Mouse (Mus musculus): ENCODE results near the gene Ninj1. TPM values are rescaled to one million over a fixed set of nuclear protein-coding genes. Genes with fewer than 3 reads are reported as not detected.
A peak's percentile ranks its signal among the peaks of the same experiment; 100 is the strongest.

Ninj1 gene
- polyA plus RNA-seq, 1 experiment, result 87.5 TPM

DNA sequence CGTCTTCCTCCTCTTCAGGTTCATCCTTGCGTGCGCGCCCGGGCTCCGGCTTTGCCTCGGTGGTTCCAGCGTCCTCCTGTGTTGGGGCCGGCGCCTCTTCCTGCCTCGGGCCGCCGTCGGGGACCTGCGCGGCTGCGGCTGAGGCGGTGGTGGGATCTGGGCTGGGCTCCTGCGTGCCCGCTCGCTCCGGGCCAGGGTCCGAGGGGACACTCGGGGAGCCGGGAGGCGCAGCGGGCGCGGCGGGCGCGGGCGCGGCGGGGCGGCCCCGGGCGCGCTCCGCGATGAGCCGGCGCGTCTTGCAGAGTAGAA, 40.6 kb upstream of the Ninj1 start:
- 1% methylated on average over 44 of the region's 44 CpGs for WGBS
- DNase-seq, result peak in 1 of 2 experiments; percentile 61
- H3K4me1 ChIP-seq (ENCODE audit: control insufficient read depth, insufficient read depth, low read length), result peaks cover 35% of the 10 kb centered on the region
- TF ChIP-seq POLR2A (IDR thresholded peaks at IDR 0.05; ENCODE audit: borderline replicate concordance, insufficient read depth, low read length) (no peak), CTCF (IDR thresholded peaks at IDR 0.05; ENCODE audit: borderline replicate concordance, insufficient read depth, low read depth, low read length) (no peak)
- H3K4me3 ChIP-seq (replicated peaks; ENCODE audit: insufficient read depth, low read depth, low read length), result peak overlapping the region; percentile 97
- no peaks in the 10 kb centered on the region for H3K27me3 ChIP-seq (ENCODE audit: control insufficient read depth, insufficient read depth, low read length)
- H3K27ac ChIP-seq (ENCODE audit: insufficient read depth, low read length), result peak overlapping the region; percentile 60

- H3K4me1 ChIP-seq (ENCODE audit: control insufficient read depth, insufficient read depth, low read length), result peaks cover 30% of the 10 kb centered on the region
- under 1% methylated on average over 95 of the region's 98 CpGs for WGBS
Observed at GRCm38 (mm10) chr13:49147007-49147857, 40.1 kb upstream of the Ninj1 start.

GRCm38 (mm10) chr13:49147858-49148226, 39.4 kb upstream of the Ninj1 start, which contains the start of gene Wnk2:
TSS of gene Wnk2 (minus strand) at chr13:49148014.
- Histone ChIP-seq H3K4me3 (replicated peaks; ENCODE audit: insufficient read depth, low read depth, low read length) (peak within 1 kb of the TSS; percentile 97), H3K27ac (ENCODE audit: insufficient read depth, low read length) (peak within 1 kb of the TSS; percentile 60), H3K4me1 (ENCODE audit: control insufficient read depth, insufficient read depth, low read length) (peaks cover 24% of the 10 kb centered on the region), H3K27me3 (ENCODE audit: control insufficient read depth, insufficient read depth, low read length) (no peaks in the 10 kb centered on the region)
- peak; percentile 91 to 92 for DNase-seq
- WGBS, result under 1% methylated on average over 43 of the region's 43 CpGs
- peak; percentile 79 for TF ChIP-seq POLR2A (IDR thresholded peaks at IDR 0.05; ENCODE audit: borderline replicate concordance, insufficient read depth, low read length)
- TF ChIP-seq CTCF (IDR thresholded peaks at IDR 0.05; ENCODE audit: borderline replicate concordance, insufficient read depth, low read depth, low read length), result no peak

More at GRCm38 (mm10) chr13:49147007-49147857, 40.1 kb upstream of the Ninj1 start:
- peak; percentile 70 to 84 for DNase-seq
- TF ChIP-seq POLR2A (IDR thresholded peaks at IDR 0.05; ENCODE audit: borderline replicate concordance, insufficient read depth, low read length) (no peak), CTCF (IDR thresholded peaks at IDR 0.05; ENCODE audit: borderline replicate concordance, insufficient read depth, low read depth, low read length) (no peak)
- peak overlapping the region; percentile 60 for H3K27ac ChIP-seq (ENCODE audit: insufficient read depth, low read length)
- peak overlapping the region; percentile 97 for H3K4me3 ChIP-seq (replicated peaks; ENCODE audit: insufficient read depth, low read depth, low read length)
- H3K27me3 ChIP-seq (ENCODE audit: control insufficient read depth, insufficient read depth, low read length), result no peaks in the 10 kb centered on the region

GRCm38 (mm10) chr13:49148687-49149086, 38.6 kb upstream of the Ninj1 start:
- H3K27me3 ChIP-seq (ENCODE audit: control insufficient read depth, insufficient read depth, low read length), result no peaks in the 10 kb centered on the region
- DNase-seq, result no peak
- peaks cover 18% of the 10 kb centered on the region for H3K4me1 ChIP-seq (ENCODE audit: control insufficient read depth, insufficient read depth, low read length)
- no peak overlapping the region for H3K27ac ChIP-seq (ENCODE audit: insufficient read depth, low read length)
- H3K4me3 ChIP-seq (replicated peaks; ENCODE audit: insufficient read depth, low read depth, low read length), result no peak overlapping the region
- WGBS, result 91% methylated on average over 4 of the region's 4 CpGs
- TF ChIP-seq CTCF (IDR thresholded peaks at IDR 0.05; ENCODE audit: borderline replicate concordance, insufficient read depth, low read depth, low read length) (no peak), POLR2A (IDR thresholded peaks at IDR 0.05; ENCODE audit: borderline replicate concordance, insufficient read depth, low read length) (no peak)

GRCm38 (mm10) chr13:49154028-49154427, 33.3 kb upstream of the Ninj1 start:
- TF ChIP-seq POLR2A (IDR thresholded peaks at IDR 0.05; ENCODE audit: borderline replicate concordance, insufficient read depth, low read length) (no peak), CTCF (IDR thresholded peaks at IDR 0.05; ENCODE audit: borderline replicate concordance, insufficient read depth, low read depth, low read length) (no peak)
- Histone ChIP-seq H3K27me3 (ENCODE audit: control insufficient read depth, insufficient read depth, low read length) (no peaks in the 10 kb centered on the region), H3K27ac (ENCODE audit: insufficient read depth, low read length) (no peak overlapping the region), H3K4me3 (replicated peaks; ENCODE audit: insufficient read depth, low read depth, low read length) (no peak overlapping the region), H3K4me1 (ENCODE audit: control insufficient read depth, insufficient read depth, low read length) (no peaks in the 10 kb centered on the region)
- DNase-seq, result no peak
- 79% methylated on average over 10 of the region's 10 CpGs for WGBS

DNA sequence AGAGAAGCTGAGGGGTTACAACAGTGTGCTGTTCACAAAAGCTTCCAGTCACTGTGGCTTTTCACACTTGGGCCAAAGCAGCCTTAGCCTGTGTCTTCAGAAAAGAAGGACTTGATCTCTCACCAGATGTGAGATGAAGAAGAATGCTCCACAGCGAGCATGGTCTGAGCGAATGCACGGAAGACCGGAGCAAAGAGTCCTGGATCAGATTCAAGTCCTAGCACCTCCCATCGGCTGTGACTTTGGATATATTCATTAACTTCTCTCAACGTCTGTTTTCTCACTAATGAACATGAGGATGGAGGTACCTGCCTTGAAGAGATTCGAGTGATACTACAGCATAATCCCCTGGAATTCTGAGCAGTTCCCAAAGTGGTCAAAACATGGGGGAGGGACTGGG, 32.7 kb upstream of the Ninj1 start:
- H3K4me1 ChIP-seq (ENCODE audit: control insufficient read depth, insufficient read depth, low read length), result no peaks in the 10 kb centered on the region
- H3K27ac ChIP-seq (ENCODE audit: insufficient read depth, low read length), result no peak overlapping the region
- H3K27me3 ChIP-seq (ENCODE audit: control insufficient read depth, insufficient read depth, low read length), result no peaks in the 10 kb centered on the region
- WGBS, result 48% methylated on average over 7 of the region's 7 CpGs
- H3K4me3 ChIP-seq (replicated peaks; ENCODE audit: insufficient read depth, low read depth, low read length), result no peak overlapping the region
- TF ChIP-seq POLR2A (IDR thresholded peaks at IDR 0.05; ENCODE audit: borderline replicate concordance, insufficient read depth, low read length), result no peak
- no peak for TF ChIP-seq CTCF (IDR thresholded peaks at IDR 0.05; ENCODE audit: borderline replicate concordance, insufficient read depth, low read depth, low read length)
- DNase-seq, result no peak

DNA sequence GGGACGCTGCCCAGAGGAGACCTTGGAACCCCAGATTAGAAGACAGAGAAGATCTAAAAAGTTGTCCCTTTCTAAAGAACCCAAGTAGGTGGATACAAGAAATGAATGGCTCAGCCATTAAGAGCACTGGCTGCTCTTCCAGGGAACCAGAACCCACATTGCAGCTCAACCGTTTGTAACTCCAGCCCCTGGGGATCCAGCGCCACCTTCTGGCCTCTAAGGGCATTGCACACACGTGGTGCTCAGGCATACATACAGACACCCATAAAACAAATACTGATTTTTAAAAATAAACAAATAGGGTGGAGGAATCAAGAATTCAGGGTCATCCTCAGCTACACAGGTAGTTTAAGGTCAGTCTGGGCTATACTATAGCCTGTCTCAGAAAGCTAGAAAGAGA, 30.6 kb upstream of the Ninj1 start:
- Histone ChIP-seq H3K27ac (ENCODE audit: insufficient read depth, low read length) (no peak overlapping the region), H3K4me1 (ENCODE audit: control insufficient read depth, insufficient read depth, low read length) (no peaks in the 10 kb centered on the region), H3K4me3 (replicated peaks; ENCODE audit: insufficient read depth, low read depth, low read length) (no peak overlapping the region), H3K27me3 (ENCODE audit: control insufficient read depth, insufficient read depth, low read length) (no peaks in the 10 kb centered on the region)
- no peak for DNase-seq
- WGBS, result 78% methylated on average over 4 of the region's 4 CpGs
- peak; percentile 23; the same call in 1 of the 2 replicates for TF ChIP-seq CTCF (IDR thresholded peaks at IDR 0.05; ENCODE audit: borderline replicate concordance, insufficient read depth, low read depth, low read length)
- TF ChIP-seq POLR2A (IDR thresholded peaks at IDR 0.05; ENCODE audit: borderline replicate concordance, insufficient read depth, low read length), result no peak

Measured in cerebellum, adult 2 months (tissue).